Mouse (Mus musculus) lung, adult 2 months (tissue): Measurements from ENCODE around the gene Hunk.

Source experiments
- CTCF ChIP-seq: fragments of 200-500 bp; IDR thresholded peaks from 2 replicates; pipeline ENCODE4 v1.5.1; 2011; ENCODE audit warnings: mild to moderate bottlenecking, low read length, control low read depth; ENCODE audit not compliant: insufficient read depth
- POLR2A ChIP-seq: fragments of 200-500 bp; IDR thresholded peaks from 2 replicates; pipeline ENCODE4 v1.6.1; 2011; ENCODE audit warnings: low read depth, mild to moderate bottlenecking, control low read depth, low read length, borderline replicate concordance; ENCODE audit errors: extremely low read depth

- TF ChIP-seq POLR2A (no peak), CTCF (no peak)
Observed at GRCm38 (mm10) chr16:90385688-90386513, at the start of gene Hunk.
